Mouse (Mus musculus) stomach, embryonic 16.5 days (tissue): Measurements from ENCODE around the gene Hist2h2be. TPM values are rescaled to one million over a fixed set of nuclear protein-coding genes. Genes with fewer than 3 reads are reported as not detected.

Experiments
- ATAC-seq: fragments of 200-750 bp; cut with Nextera tagmentation; 2 replicates; pipeline ENCODE4 v1.8.0; 2017; ENCODE audit warnings: moderate number of reproducible peaks, moderate TSS enrichment; ENCODE audit not compliant: insufficient read depth, low FRiP score
- H3K27ac ChIP-seq: fragments of 300-500 bp; sonication (generic); 2 replicates; pipeline ENCODE4 v1.5.1; 2014; ENCODE audit warnings: low read length
- H3K27me3 ChIP-seq: fragments of 300-500 bp; sonication (generic); 2 replicates; pipeline ENCODE4 v1.6.1; 2014; ENCODE audit warnings: low read length, control low read depth, mixed read lengths; ENCODE audit not compliant: control insufficient read depth, insufficient read depth
- H3K36me3 ChIP-seq: fragments of 300-500 bp; sonication (generic); 2 replicates; pipeline ENCODE4 v1.6.1; 2014; ENCODE audit warnings: low read length; ENCODE audit not compliant: control insufficient read depth, insufficient read depth
- H3K4me1 ChIP-seq: fragments of 300-500 bp; sonication (generic); 2 replicates; pipeline ENCODE4 v1.6.1; 2014; ENCODE audit warnings: low read length, control low read depth, mixed read lengths; ENCODE audit not compliant: control insufficient read depth, insufficient read depth
- H3K4me2 ChIP-seq: fragments of 300-500 bp; sonication (generic); 2 replicates; pipeline ENCODE4 v1.6.1; 2014; ENCODE audit warnings: low read depth, low read length, mixed read lengths
- H3K4me3 ChIP-seq: fragments of 300-500 bp; sonication (generic); replicated peaks from 2 replicates; pipeline ENCODE4 v1.5.1; 2014; ENCODE audit warnings: mild to moderate bottlenecking, low read length
- H3K9ac ChIP-seq: fragments of 300-500 bp; sonication (generic); 2 replicates; pipeline ENCODE4 v1.6.1; 2014; ENCODE audit warnings: low read length
- H3K9me3 ChIP-seq: fragments of 300-500 bp; sonication (generic); replicated peaks from 2 replicates; pipeline ENCODE4 v1.6.1; 2016; ENCODE audit warnings: low read length, control low read depth; ENCODE audit not compliant: control insufficient read depth
- WGBS: fragments of 180-500 bp; shearing (Covaris S2); extraction: QIAGEN DNeasy Blood & Tissue Kit; methylation state at CpG from one replicate; pipeline ENCODE4 v1.1.7; 2014; 5-methylcytosine and 5-hydroxymethylcytosine counted together
- polyA plus RNA-seq: library from polyadenylated mRNA; unstranded; fragments of >200 nt; fragmentation: Nextera tagmentation; extraction: Ambion mirVana; gene quantifications from 2 replicates; pipeline ENCODE4 v1.2.1, GENCODE M21; 2015

The Hist2h2be gene
- polyA plus RNA-seq, 1 experiment from 2014 or later, result 9.3 TPM

- Histone ChIP-seq H3K27ac (no peak overlapping the region), H3K4me3 (no peak overlapping the region), H3K9ac (no peak overlapping the region), H3K9me3 (no peaks in the 10 kb centered on the region), H3K36me3 (peaks cover 22% of the 10 kb centered on the region), H3K27me3 (no peaks in the 10 kb centered on the region), H3K4me2 (no peak overlapping the region), H3K4me1 (peaks cover 21% of the 10 kb centered on the region)
- ATAC-seq, result no peak
- WGBS, result 61% methylated on average over 4 of the region's 4 CpGs
Observed at GRCm38 (mm10) chr3:96179531-96179930, 41.4 kb upstream of the Hist2h2be start.

- under 1% methylated on average over 15 of the region's 23 CpGs for WGBS
- Histone ChIP-seq H3K27ac (no peak within 1 kb of the TSS), H3K4me3 (peak within 1 kb of the TSS; percentile 55), H3K36me3 (peaks cover 13% of the 10 kb centered on the region), H3K27me3 (no peaks in the 10 kb centered on the region), H3K4me2 (peak within 1 kb of the TSS; percentile 72), H3K9me3 (no peaks in the 10 kb centered on the region), H3K4me1 (peaks cover 17% of the 10 kb centered on the region), H3K9ac (peak within 1 kb of the TSS; percentile 75)
- peak; percentile 52; the same call in 1 of the 2 replicates for ATAC-seq
Observed at GRCm38 (mm10) chr3:96180727-96181477, 40.0 kb upstream of the Hist2h2be start, which contains the start of gene Sv2a. Gene Sv2a (plus strand): TSS chr3:96181151.

- no peak for ATAC-seq
- Histone ChIP-seq H3K4me3 (peak overlapping the region; percentile 55), H3K36me3 (peaks cover 7% of the 10 kb centered on the region; the same call in 1 of the 2 replicates), H3K9ac (peak overlapping the region; percentile 75), H3K4me1 (peaks cover 17% of the 10 kb centered on the region), H3K4me2 (peak overlapping the region; percentile 72), H3K27me3 (no peaks in the 10 kb centered on the region), H3K27ac (no peak overlapping the region), H3K9me3 (no peaks in the 10 kb centered on the region)
- 32% methylated on average over 12 of the region's 12 CpGs for WGBS
Observed at GRCm38 (mm10) chr3:96181510-96182381, 39.2 kb upstream of the Hist2h2be start.

GRCm38 (mm10) chr3:96182382-96182776, 38.5 kb upstream of the Hist2h2be start:
- WGBS, result 19% methylated on average over 4 of the region's 4 CpGs
- no peak for ATAC-seq
- Histone ChIP-seq H3K9me3 (no peaks in the 10 kb centered on the region), H3K4me2 (peak overlapping the region; percentile 72), H3K4me3 (no peak overlapping the region), H3K4me1 (peaks cover 17% of the 10 kb centered on the region), H3K27ac (no peak overlapping the region), H3K36me3 (peaks cover 7% of the 10 kb centered on the region; the same call in 1 of the 2 replicates), H3K27me3 (no peaks in the 10 kb centered on the region), H3K9ac (no peak overlapping the region)

GRCm38 (mm10) chr3:96192977-96193376, 27.9 kb upstream of the Hist2h2be start:
- Histone ChIP-seq H3K36me3 (no peaks in the 10 kb centered on the region), H3K4me2 (no peak overlapping the region), H3K27me3 (no peaks in the 10 kb centered on the region), H3K27ac (no peak overlapping the region), H3K4me3 (no peak overlapping the region), H3K9me3 (no peaks in the 10 kb centered on the region), H3K9ac (no peak overlapping the region), H3K4me1 (peaks cover 7% of the 10 kb centered on the region)
- WGBS, result 56% methylated on average over 12 of the region's 12 CpGs
- no peak for ATAC-seq

GRCm38 (mm10) chr3:96194966-96195365, 26.0 kb upstream of the Hist2h2be start:
- H3K9ac ChIP-seq, result no peak overlapping the region
- H3K27ac ChIP-seq, result no peak overlapping the region

DNA sequence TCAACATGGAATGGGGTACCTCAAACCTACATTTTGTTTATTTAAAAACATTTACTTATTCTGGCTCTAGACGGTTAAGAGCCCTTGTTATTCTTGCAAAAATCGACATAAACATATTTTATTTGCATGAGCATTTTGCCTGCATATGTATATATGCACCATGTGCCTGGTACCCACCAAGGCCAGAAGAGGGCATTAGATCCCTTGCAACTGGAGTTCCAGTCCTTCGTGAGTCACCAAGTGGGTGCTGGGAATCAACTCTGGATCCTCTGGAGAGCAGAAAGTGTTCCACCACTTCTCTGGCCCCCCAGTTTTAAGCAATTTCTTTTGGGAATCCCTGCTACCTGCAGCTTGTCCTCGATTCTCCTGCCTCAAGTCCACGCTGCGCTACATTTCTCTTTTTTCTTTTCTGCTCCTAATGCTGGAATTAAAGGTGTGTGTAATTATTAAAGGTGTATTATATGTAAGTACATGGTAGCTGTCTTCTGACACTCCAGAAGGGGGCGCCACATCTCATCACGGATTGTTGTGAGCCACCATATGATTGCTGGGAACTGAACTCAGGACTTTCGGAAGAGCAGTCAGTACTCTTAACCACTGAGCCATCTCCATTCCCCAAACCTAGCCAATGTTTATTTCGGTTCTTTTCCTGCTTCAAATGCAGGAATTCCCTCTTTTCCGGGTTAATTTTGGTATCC, 25.2 kb upstream of the Hist2h2be start:
- H3K36me3 ChIP-seq, result no peaks in the 10 kb centered on the region
- H3K27me3 ChIP-seq, result no peaks in the 10 kb centered on the region
- ATAC-seq, result no peak
- H3K4me2 ChIP-seq, result no peak overlapping the region
- no peak overlapping the region for H3K9ac ChIP-seq
- H3K4me1 ChIP-seq, result peaks cover 7% of the 10 kb centered on the region
- 90% methylated on average over 11 of the region's 11 CpGs for WGBS
- no peak overlapping the region for H3K27ac ChIP-seq
- no peak overlapping the region for H3K4me3 ChIP-seq
- no peaks in the 10 kb centered on the region for H3K9me3 ChIP-seq

More at GRCm38 (mm10) chr3:96194966-96195365, 26.0 kb upstream of the Hist2h2be start:
- WGBS, result 79% methylated on average over 10 of the region's 10 CpGs
- H3K4me3 ChIP-seq, result no peak overlapping the region
- peaks cover 7% of the 10 kb centered on the region for H3K4me1 ChIP-seq
- no peak for ATAC-seq
- no peak overlapping the region for H3K4me2 ChIP-seq
- H3K27me3 ChIP-seq, result no peaks in the 10 kb centered on the region
- no peaks in the 10 kb centered on the region for H3K36me3 ChIP-seq
- H3K9me3 ChIP-seq, result no peaks in the 10 kb centered on the region

GRCm38 (mm10) chr3:96196437-96197128, 24.3 kb upstream of the Hist2h2be start:
- Histone ChIP-seq H3K4me1 (peaks cover 7% of the 10 kb centered on the region), H3K9ac (peak overlapping the region; percentile 82), H3K4me3 (peak overlapping the region; percentile 79), H3K27me3 (no peaks in the 10 kb centered on the region), H3K27ac (peak overlapping the region; percentile 95), H3K36me3 (no peaks in the 10 kb centered on the region), H3K9me3 (no peaks in the 10 kb centered on the region), H3K4me2 (peak overlapping the region; percentile 99)
- 18% methylated on average over 27 of the region's 27 CpGs for WGBS
- no peak for ATAC-seq
